Mouse (Mus musculus): ENCODE data around the gene Gm572.

- TF ChIP-seq CTCF (IDR thresholded peaks at IDR 0.05; ENCODE audit: insufficient read depth, low read length) (no peak), POLR2A (IDR thresholded peaks at IDR 0.05; ENCODE audit: borderline replicate concordance, extremely low read depth, low read depth, low read length) (no peak)
These were observed 43.4 kb downstream of the Gm572 start for GRCm38 (mm10) chr4:148686491-148686941.
